Mouse (Mus musculus): ENCODE measurements around the gene Olfr376. TPM values are rescaled to one million over a fixed set of nuclear protein-coding genes. Genes with fewer than 3 reads are reported as not detected.

Gene Olfr376
- not detected for total RNA-seq (2021)

GRCm38 (mm10) chr11:73370946-73371345, at the start of gene Olfr376:
Olfr376 (plus strand) TSS chr11:73371246.
- DNase-seq (ENCODE audit: extremely low spot score in 1 of 2, low spot score in 1 of 2), result no peak

GRCm38 (mm10) chr11:73323906-73324830, 46.9 kb upstream of the Olfr376 start:
- DNase-seq (ENCODE audit: extremely low spot score in 1 of 2, low spot score in 1 of 2), result no peak

- no peak for DNase-seq (ENCODE audit: extremely low spot score in 1 of 2, low spot score in 1 of 2)
Observed at GRCm38 (mm10) chr11:73326485-73326886, 44.6 kb upstream of the Olfr376 start.

GRCm38 (mm10) chr11:73327361-73327760, 43.7 kb upstream of the Olfr376 start:
- DNase-seq (ENCODE audit: extremely low spot score in 1 of 2, low spot score in 1 of 2), result no peak

GRCm38 (mm10) chr11:73329442-73329841, 41.6 kb upstream of the Olfr376 start, which contains the start of the genes Aspa, Gm49340 and Spata22:
Aspa (minus strand) TSS chr11:73329596.
Gm49340 (plus strand) TSS chr11:73329741.
Spata22 (plus strand) TSS chr11:73329741.
- DNase-seq (ENCODE audit: extremely low spot score in 1 of 2, low spot score in 1 of 2), result no peak

- DNase-seq (ENCODE audit: extremely low spot score in 1 of 2, low spot score in 1 of 2), result no peak
Observed at GRCm38 (mm10) chr11:73333357-73333756, 37.7 kb upstream of the Olfr376 start.

GRCm38 (mm10) chr11:73336919-73337318, 34.1 kb upstream of the Olfr376 start:
- DNase-seq (ENCODE audit: extremely low spot score in 1 of 2, low spot score in 1 of 2), result no peak

- no peak for DNase-seq (ENCODE audit: extremely low spot score in 1 of 2, low spot score in 1 of 2)
Observed at GRCm38 (mm10) chr11:73350483-73350882, 20.6 kb upstream of the Olfr376 start, which contains the start of gene Olfr20. Olfr20 (plus strand) TSS chr11:73350783.

GRCm38 (mm10) chr11:73395374-73395773, 24.3 kb downstream of the Olfr376 start:
- DNase-seq (ENCODE audit: extremely low spot score in 1 of 2, low spot score in 1 of 2), result no peak

GRCm38 (mm10) chr11:73399514-73399913, 28.5 kb downstream of the Olfr376 start, which contains the start of gene Olfr1:
Olfr1 (minus strand) TSS chr11:73399614.
- DNase-seq (ENCODE audit: extremely low spot score in 1 of 2, low spot score in 1 of 2), result no peak

Other genes with a start within 250 kb of the Olfr376 start
- gene Haspin, start 233.0 kb upstream of the Olfr376 start, total RNA-seq (2021), result under 1 TPM; 0.30 to 0.33 TPM
- gene P2rx5, start 210.8 kb upstream of the Olfr376 start, total RNA-seq (2021), result 1 to 10 TPM; 2.5 to 2.6 TPM
- 10 to 100 TPM; 51.3 to 65.6 TPM for gene Emc6, start 194.2 kb upstream of the Olfr376 start, total RNA-seq (2021)
- 10 to 100 TPM; 11.6 to 13.3 TPM for gene Tax1bp3, start 194.2 kb upstream of the Olfr376 start, total RNA-seq (2021)
- 10 to 100 TPM; 16.5 to 23.0 TPM for gene Ctns, start 172.2 kb upstream of the Olfr376 start, total RNA-seq (2021)
- gene Shpk, start 171.8 kb upstream of the Olfr376 start, total RNA-seq (2021), result 1 to 10 TPM; 3.0 to 4.1 TPM
- under 1 TPM in 1 of 2 experiments, not detected in 1; 0.12 TPM for gene Trpv1, start 137.0 kb upstream of the Olfr376 start, total RNA-seq (2021)
- gene Trpv3, start 103.9 kb upstream of the Olfr376 start, total RNA-seq (2021), result under 1 TPM; 0.34 to 0.40 TPM
- gene Aspa, start 41.6 kb upstream of the Olfr376 start, total RNA-seq (2021), result 10 to 100 TPM; 11.7 to 14.6 TPM
- not detected for gene Gm49340, start 41.5 kb upstream of the Olfr376 start, total RNA-seq (2021)
- gene Spata22, start 41.5 kb upstream of the Olfr376 start, total RNA-seq (2021), result not detected
- gene Olfr20, start 20.5 kb upstream of the Olfr376 start, total RNA-seq (2021), result not detected
- not detected for gene Olfr1, start 28.4 kb downstream of the Olfr376 start, total RNA-seq (2021)
- not detected for gene Olfr378, start 57.2 kb downstream of the Olfr376 start, total RNA-seq (2021)
- not detected for gene Olfr380, start 86.3 kb downstream of the Olfr376 start, total RNA-seq (2021)
- gene Olfr381, start 120.4 kb downstream of the Olfr376 start, total RNA-seq (2021), result not detected
- not detected for gene Olfr382, start 146.0 kb downstream of the Olfr376 start, total RNA-seq (2021)
- gene Olfr385, start 221.8 kb downstream of the Olfr376 start, total RNA-seq (2021), result not detected
- not detected for gene Olfr384, start 227.3 kb downstream of the Olfr376 start, total RNA-seq (2021)